Mouse (Mus musculus) intestine, postnatal 0 days (tissue): ENCODE measurements around the gene Map4. TPM values are rescaled to one million over a fixed set of nuclear protein-coding genes. Genes with fewer than 3 reads are reported as not detected.

ENCODE experiments used
- ATAC-seq: fragments of 200-750 bp; cut with Nextera tagmentation; 2 replicates; pipeline ENCODE4 v1.8.0; 2017; ENCODE audit warnings: mild to moderate bottlenecking, moderate TSS enrichment, moderate library complexity
- H3K27ac ChIP-seq: fragments of 300-500 bp; sonication (generic); 2 replicates; pipeline ENCODE4 v1.5.1; 2014; ENCODE audit warnings: mild to moderate bottlenecking, low read depth, low read length, moderate library complexity
- H3K27me3 ChIP-seq: fragments of 300-500 bp; sonication (generic); replicated peaks from 2 replicates; pipeline ENCODE4 v1.6.1; 2014; ENCODE audit warnings: low read length, mixed read lengths; ENCODE audit not compliant: control insufficient read depth, insufficient read depth
- H3K36me3 ChIP-seq: fragments of 300-500 bp; sonication (generic); 2 replicates; pipeline ENCODE4 v1.6.1; 2014; ENCODE audit warnings: mild to moderate bottlenecking, moderate library complexity; ENCODE audit not compliant: control insufficient read depth, insufficient read depth
- H3K4me1 ChIP-seq: fragments of 300-500 bp; sonication (generic); replicated peaks from 2 replicates; pipeline ENCODE4 v1.6.1; 2014; ENCODE audit warnings: antibody characterized with exemption, low read length, mixed read lengths; ENCODE audit not compliant: control insufficient read depth, insufficient read depth
- H3K4me2 ChIP-seq: fragments of 300-500 bp; sonication (generic); replicated peaks from 2 replicates; pipeline ENCODE4 v1.6.1; 2014; ENCODE audit warnings: low read depth, mild to moderate bottlenecking, moderate library complexity
- H3K4me3 ChIP-seq: fragments of 300-500 bp; sonication (generic); 2 replicates; pipeline ENCODE4 v1.5.1; 2014; ENCODE audit warnings: low read depth, low read length
- H3K9ac ChIP-seq: fragments of 300-500 bp; sonication (generic); 2 replicates; pipeline ENCODE4 v1.6.1; 2014; ENCODE audit warnings: mild to moderate bottlenecking, low read depth, low read length
- H3K9me3 ChIP-seq: fragments of 300-500 bp; sonication (generic); 2 replicates; pipeline ENCODE4 v1.6.1; 2016; ENCODE audit warnings: mixed run types; ENCODE audit not compliant: control insufficient read depth
- CTCF ChIP-seq: sonication (generic); IDR thresholded peaks from 2 replicates; pipeline ENCODE4 v1.5.1; 2016; ENCODE audit warnings: low read depth, mild to moderate bottlenecking, control low read depth, antibody characterized with exemption, moderate library complexity
- WGBS: fragments of 180-500 bp; shearing (Covaris S2); extraction: QIAGEN DNeasy Blood & Tissue Kit; methylation state at CpG from one replicate; pipeline ENCODE4 v1.1.7; 2014; 5-methylcytosine and 5-hydroxymethylcytosine counted together
- polyA plus RNA-seq: library from polyadenylated mRNA; unstranded; fragments of >200 nt; fragmentation: Nextera tagmentation; extraction: Ambion mirVana; gene quantifications from 2 replicates; pipeline ENCODE4 v1.2.1, GENCODE M21; 2015

Map4 gene
- polyA plus RNA-seq, 1 experiment from 2014 or later: 26.0 TPM

DNA sequence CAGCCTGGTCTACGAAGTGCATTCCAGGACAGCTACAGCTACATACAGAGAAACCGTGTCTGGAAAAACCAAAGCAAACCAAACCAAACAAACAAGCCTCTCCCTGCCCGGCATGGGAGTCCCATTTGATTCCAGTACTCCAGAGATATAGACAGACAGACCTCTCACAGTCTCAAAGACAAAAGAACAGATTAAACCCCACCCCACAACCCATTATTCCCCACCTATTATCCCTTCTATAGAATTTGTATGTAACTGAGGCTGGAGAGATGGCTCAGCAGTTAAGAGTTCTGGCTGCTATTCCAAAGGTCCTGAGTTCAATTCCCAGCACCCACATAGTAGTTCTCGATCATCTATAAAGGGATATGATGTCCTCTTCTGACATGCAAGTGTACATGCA, 21.3 kb upstream of the Map4 start:
- Histone ChIP-seq H3K4me2 (no peak overlapping the region), H3K4me3 (no peak overlapping the region), H3K27ac (no peak overlapping the region), H3K4me1 (no peaks in the 10 kb centered on the region), H3K9ac (no peak overlapping the region), H3K9me3 (no peaks in the 10 kb centered on the region), H3K36me3 (no peaks in the 10 kb centered on the region), H3K27me3 (no peaks in the 10 kb centered on the region)
- TF ChIP-seq CTCF: no peak
- 91% methylated on average over 4 of the region's 4 CpGs for WGBS
- ATAC-seq: no peak

DNA sequence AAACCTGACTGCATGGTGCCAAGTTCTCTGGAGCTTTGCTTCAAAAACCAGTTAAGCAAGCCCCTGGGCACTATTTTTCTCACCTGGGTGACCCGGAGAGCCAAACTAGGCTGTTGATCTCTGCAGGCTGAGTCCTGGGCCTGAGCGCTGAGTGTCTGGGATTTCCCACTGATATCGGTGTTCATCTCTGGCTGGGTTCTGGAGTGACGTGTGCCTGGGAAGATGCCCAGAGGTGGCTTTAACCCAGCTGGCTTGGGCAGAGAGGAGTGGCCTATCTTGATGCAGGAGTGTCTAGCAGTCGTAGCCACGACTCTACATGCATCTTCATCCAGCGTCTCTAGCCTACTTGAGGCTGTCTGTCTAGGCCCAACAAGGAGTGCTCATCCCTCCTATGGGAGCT, 19.5 kb upstream of the Map4 start:
- H3K9me3 ChIP-seq: no peaks in the 10 kb centered on the region
- H3K9ac ChIP-seq: no peak overlapping the region
- no peak for TF ChIP-seq CTCF
- no peak for ATAC-seq
- 92% methylated on average over 7 of the region's 7 CpGs for WGBS
- no peak overlapping the region for H3K4me3 ChIP-seq
- H3K4me2 ChIP-seq: no peak overlapping the region
- H3K4me1 ChIP-seq: no peaks in the 10 kb centered on the region
- H3K36me3 ChIP-seq: no peaks in the 10 kb centered on the region
- H3K27me3 ChIP-seq: no peaks in the 10 kb centered on the region
- no peak overlapping the region for H3K27ac ChIP-seq

- WGBS: 42% methylated on average over 4 of the region's 4 CpGs
- no peak for ATAC-seq
- Histone ChIP-seq H3K4me2 (no peak overlapping the region), H3K9ac (no peak overlapping the region), H3K4me3 (no peak overlapping the region), H3K9me3 (no peaks in the 10 kb centered on the region), H3K36me3 (no peaks in the 10 kb centered on the region), H3K27me3 (no peaks in the 10 kb centered on the region), H3K4me1 (no peaks in the 10 kb centered on the region), H3K27ac (no peak overlapping the region)
- TF ChIP-seq CTCF: peak; percentile 32; the same call in 1 of the 2 replicates
Observed at GRCm38 (mm10) chr9:109914269-109914926, 16.9 kb upstream of the Map4 start.

- Histone ChIP-seq H3K4me3 (no peak overlapping the region), H3K27ac (no peak overlapping the region), H3K27me3 (no peaks in the 10 kb centered on the region), H3K9me3 (no peaks in the 10 kb centered on the region), H3K4me1 (no peaks in the 10 kb centered on the region), H3K9ac (no peak overlapping the region), H3K4me2 (no peak overlapping the region), H3K36me3 (no peaks in the 10 kb centered on the region)
- no peak for TF ChIP-seq CTCF
- ATAC-seq: no peak
- WGBS: 90% methylated on average over 2 of the region's 2 CpGs
Observed at GRCm38 (mm10) chr9:109917931-109918330, 13.3 kb upstream of the Map4 start.

DNA sequence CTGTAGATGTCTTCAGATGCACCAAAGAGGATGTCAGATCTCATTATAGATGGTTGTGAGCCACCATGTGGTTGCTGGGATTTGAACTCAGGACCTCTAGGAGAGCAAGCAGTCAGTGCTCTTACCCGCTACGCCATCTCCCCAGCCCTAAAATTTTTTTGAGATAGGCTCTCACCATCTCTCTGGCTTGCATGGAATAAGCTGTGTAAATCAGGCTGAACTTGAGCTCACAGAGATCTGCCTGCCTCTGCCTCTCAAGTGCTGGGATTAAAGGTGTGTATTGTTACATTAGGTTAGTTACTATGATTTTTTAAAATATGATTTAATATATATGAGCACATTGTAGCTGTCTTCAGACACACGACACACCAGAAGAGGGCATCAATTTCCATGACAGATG, 2.1 kb upstream of the Map4 start:
- no peaks in the 10 kb centered on the region for H3K36me3 ChIP-seq
- 97% methylated on average over 3 of the region's 3 CpGs for WGBS
- H3K9me3 ChIP-seq: no peaks in the 10 kb centered on the region
- H3K27ac ChIP-seq: no peak overlapping the region
- no peak for TF ChIP-seq CTCF
- H3K4me3 ChIP-seq: no peak overlapping the region
- no peak overlapping the region for H3K9ac ChIP-seq
- H3K4me2 ChIP-seq: no peak overlapping the region
- H3K4me1 ChIP-seq: no peaks in the 10 kb centered on the region
- no peaks in the 10 kb centered on the region for H3K27me3 ChIP-seq
- ATAC-seq: no peak

- no peaks in the 10 kb centered on the region for H3K36me3 ChIP-seq
- TF ChIP-seq CTCF: no peak
- no peak for ATAC-seq
- no peaks in the 10 kb centered on the region for H3K4me1 ChIP-seq
- H3K27ac ChIP-seq: no peak overlapping the region
- H3K4me2 ChIP-seq: no peak overlapping the region
- no peaks in the 10 kb centered on the region for H3K9me3 ChIP-seq
- WGBS: 87% methylated on average over 5 of the region's 5 CpGs
- no peak overlapping the region for H3K4me3 ChIP-seq
- H3K9ac ChIP-seq: no peak overlapping the region
- no peaks in the 10 kb centered on the region for H3K27me3 ChIP-seq
Observed at GRCm38 (mm10) chr9:109930063-109930462, 1.2 kb upstream of the Map4 start.

DNA sequence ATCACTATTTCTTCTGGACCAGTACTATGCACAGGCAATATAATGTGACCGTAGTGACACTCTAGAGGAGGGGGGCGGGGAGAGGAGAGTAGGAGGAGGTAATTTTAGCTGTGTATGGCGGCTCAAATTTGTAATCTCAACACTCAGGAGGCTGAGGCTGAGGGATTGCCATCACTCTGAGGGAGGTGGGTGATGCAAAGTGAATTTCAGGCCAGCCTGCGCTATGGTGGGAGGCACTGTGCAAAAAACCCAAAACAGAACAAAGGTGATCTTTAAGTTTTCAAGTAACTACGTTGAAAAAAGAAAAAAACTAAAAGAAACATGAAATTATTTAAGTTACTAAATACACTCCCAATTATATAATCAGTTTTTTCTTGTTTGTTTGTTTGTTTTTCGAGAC, 508 bp upstream of the Map4 start:
- peak overlapping the region; percentile 93 for H3K27ac ChIP-seq

More for the DNA sequence above, 508 bp upstream of the Map4 start:
- H3K4me3 ChIP-seq: peak overlapping the region; percentile 87
- H3K9ac ChIP-seq: no peak overlapping the region
- H3K27me3 ChIP-seq: no peaks in the 10 kb centered on the region
- H3K36me3 ChIP-seq: no peaks in the 10 kb centered on the region
- ATAC-seq: no peak
- H3K4me2 ChIP-seq: peak overlapping the region; percentile 90
- no peaks in the 10 kb centered on the region for H3K4me1 ChIP-seq
- 69% methylated on average over 6 of the region's 6 CpGs for WGBS
- H3K9me3 ChIP-seq: no peaks in the 10 kb centered on the region
- TF ChIP-seq CTCF: no peak
